Mouse (Mus musculus) megakaryocyte, embryonic 14.5 days (primary cell): ENCODE measurements around the gene Ssbp2.

Source experiments
- FLI1 ChIP-seq: IDR thresholded peaks from 2 replicates; pipeline ENCODE4 v1.6.1; 2012; ENCODE audit warnings: low read length, inconsistent platforms, mixed read lengths
- GATA1 ChIP-seq: IDR thresholded peaks from 3 replicates; pipeline ENCODE4 v1.6.1; 2012; ENCODE audit warnings: mixed read lengths, low read length, inconsistent platforms, borderline replicate concordance

- TF ChIP-seq GATA1 (no peak), FLI1 (no peak)
These were observed 43.4 kb upstream of the Ssbp2 start for GRCm38 (mm10) chr13:91416698-91417097.
